Mouse (Mus musculus) midbrain, embryonic 15.5 days (tissue): ENCODE data around the gene Gm20219. TPM values are rescaled to one million over a fixed set of nuclear protein-coding genes. Genes with fewer than 3 reads are reported as not detected.

Source experiments
- ATAC-seq: fragments of 200-750 bp; cut with Nextera tagmentation; replicated peaks from 2 replicates; pipeline ENCODE4 v1.8.0; 2017; ENCODE audit warnings: moderate TSS enrichment
- H3K27ac ChIP-seq: fragments of 300-500 bp; sonication (generic); 2 replicates; pipeline ENCODE4 v1.5.1; 2015; ENCODE audit warnings: mild to moderate bottlenecking, inconsistent platforms
- H3K27me3 ChIP-seq: fragments of 300-500 bp; sonication (generic); replicated peaks from 2 replicates; pipeline ENCODE4 v1.6.1; 2015; ENCODE audit warnings: inconsistent platforms
- H3K36me3 ChIP-seq: fragments of 300-500 bp; sonication (generic); replicated peaks from 2 replicates; pipeline ENCODE4 v1.6.1; 2015; ENCODE audit warnings: inconsistent platforms
- H3K4me1 ChIP-seq: fragments of 300-500 bp; sonication (generic); 2 replicates; pipeline ENCODE4 v1.6.1; 2015; ENCODE audit warnings: inconsistent platforms
- H3K4me2 ChIP-seq: fragments of 300-500 bp; sonication (generic); 2 replicates; pipeline ENCODE4 v1.6.1; 2015; ENCODE audit warnings: inconsistent platforms, mild to moderate bottlenecking, moderate library complexity
- H3K4me3 ChIP-seq: fragments of 300-500 bp; sonication (generic); 2 replicates; pipeline ENCODE4 v1.5.1; 2015; ENCODE audit warnings: mild to moderate bottlenecking, inconsistent platforms
- H3K9ac ChIP-seq: fragments of 300-500 bp; sonication (generic); 2 replicates; pipeline ENCODE4 v1.6.1; 2015; ENCODE audit warnings: mild to moderate bottlenecking, inconsistent platforms
- H3K9me3 ChIP-seq: fragments of 300-500 bp; sonication (generic); 2 replicates; pipeline ENCODE4 v1.6.1; 2016; ENCODE audit warnings: inconsistent platforms
- WGBS: fragments of 180-500 bp; shearing (Covaris S2); methylation state at CpG from one replicate; pipeline ENCODE4 v1.1.7; 2015; ENCODE audit warnings: mixed read lengths; 5-methylcytosine and 5-hydroxymethylcytosine counted together
- polyA plus RNA-seq: library from polyadenylated mRNA; unstranded; fragments of >200 nt; fragmentation: Nextera tagmentation; extraction: Ambion mirVana; gene quantifications from 2 replicates; pipeline ENCODE4 v1.2.1, GENCODE M21; 2015

The Gm20219 gene
- 1.4 and 2.0 TPM in 2 replicates for polyA plus RNA-seq

- H3K9me3 ChIP-seq = no peaks in the 10 kb centered on the region
- no peak within 1 kb of the TSS for H3K4me2 ChIP-seq
- H3K27me3 ChIP-seq = no peaks in the 10 kb centered on the region
- H3K9ac ChIP-seq = no peak within 1 kb of the TSS
- ATAC-seq = no peak
- no peaks in the 10 kb centered on the region for H3K36me3 ChIP-seq
- peaks cover 20% of the 10 kb centered on the region for H3K4me1 ChIP-seq
- 82% methylated on average over 20 of the region's 20 CpGs for WGBS
- H3K4me3 ChIP-seq = no peak within 1 kb of the TSS
- peak within 1 kb of the TSS; percentile 81; the same call in 1 of the 2 replicates for H3K27ac ChIP-seq
Observed at GRCm38 (mm10) chr17:56554122-56554551, at the start of gene Gm20219. Gene Gm20219, minus strand, starts transcription at chr17:56554387.

GRCm38 (mm10) chr17:56604070-56604380 is 49.8 kb upstream of the Gm20219 start:
- Histone ChIP-seq H3K4me2 (no peak overlapping the region), H3K27me3 (no peaks in the 10 kb centered on the region), H3K4me3 (no peak overlapping the region), H3K9me3 (no peaks in the 10 kb centered on the region), H3K4me1 (peaks cover 13% of the 10 kb centered on the region), H3K9ac (no peak overlapping the region), H3K27ac (no peak overlapping the region), H3K36me3 (peaks cover 85% of the 10 kb centered on the region)
- ATAC-seq = no peak
- 92% methylated on average over 9 of the region's 9 CpGs for WGBS

DNA sequence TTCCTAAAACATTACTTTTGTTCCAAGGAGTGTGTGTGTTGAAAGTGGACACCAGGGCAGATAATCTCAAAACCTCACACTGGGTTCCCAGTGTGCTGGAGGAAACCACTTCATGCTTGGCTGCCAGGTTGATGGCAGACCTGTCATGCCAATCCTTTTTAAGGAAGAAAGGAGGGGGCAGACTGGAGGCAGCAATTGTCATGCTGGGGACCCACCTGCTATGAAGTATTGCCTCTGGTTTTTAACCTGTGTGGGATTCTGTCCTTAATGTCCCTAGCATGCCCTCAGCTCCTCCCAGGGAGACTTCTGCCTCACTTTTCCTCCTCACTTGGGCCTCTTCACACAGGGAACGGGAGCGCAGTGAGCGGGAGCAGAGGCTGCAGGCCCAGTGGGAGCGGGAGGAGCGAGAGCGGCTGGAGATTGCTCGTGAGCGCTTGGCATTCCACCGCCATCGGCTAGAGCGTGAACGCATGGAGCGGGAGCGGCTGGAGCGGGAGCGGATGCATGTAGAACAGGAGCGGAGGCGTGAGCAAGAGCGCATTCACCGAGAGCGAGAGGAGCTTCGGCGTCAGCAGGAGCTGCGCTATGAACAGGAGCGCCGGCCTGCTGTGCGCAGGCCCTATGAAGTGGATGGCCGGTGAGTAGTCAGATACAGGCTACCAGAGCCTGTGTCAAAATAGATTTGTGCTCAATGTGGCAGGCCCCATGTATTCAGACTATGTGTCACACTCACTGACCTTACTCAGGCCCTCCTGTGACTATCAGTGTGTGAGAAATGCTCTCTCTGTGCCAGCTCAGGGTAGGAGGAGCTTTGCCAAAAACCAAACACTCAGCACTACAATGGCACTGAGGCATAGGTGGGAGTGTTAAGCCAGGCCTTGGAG is 49.2 kb upstream of the Gm20219 start:
- H3K9me3 ChIP-seq = no peaks in the 10 kb centered on the region
- 96% methylated on average over 28 of the region's 28 CpGs for WGBS
- ATAC-seq = no peak
- H3K4me2 ChIP-seq = no peak overlapping the region
- H3K9ac ChIP-seq = no peak overlapping the region
- no peaks in the 10 kb centered on the region for H3K27me3 ChIP-seq
- peaks cover 7% of the 10 kb centered on the region for H3K4me1 ChIP-seq
- no peak overlapping the region for H3K27ac ChIP-seq
- no peak overlapping the region for H3K4me3 ChIP-seq
- H3K36me3 ChIP-seq = peaks cover 85% of the 10 kb centered on the region

DNA sequence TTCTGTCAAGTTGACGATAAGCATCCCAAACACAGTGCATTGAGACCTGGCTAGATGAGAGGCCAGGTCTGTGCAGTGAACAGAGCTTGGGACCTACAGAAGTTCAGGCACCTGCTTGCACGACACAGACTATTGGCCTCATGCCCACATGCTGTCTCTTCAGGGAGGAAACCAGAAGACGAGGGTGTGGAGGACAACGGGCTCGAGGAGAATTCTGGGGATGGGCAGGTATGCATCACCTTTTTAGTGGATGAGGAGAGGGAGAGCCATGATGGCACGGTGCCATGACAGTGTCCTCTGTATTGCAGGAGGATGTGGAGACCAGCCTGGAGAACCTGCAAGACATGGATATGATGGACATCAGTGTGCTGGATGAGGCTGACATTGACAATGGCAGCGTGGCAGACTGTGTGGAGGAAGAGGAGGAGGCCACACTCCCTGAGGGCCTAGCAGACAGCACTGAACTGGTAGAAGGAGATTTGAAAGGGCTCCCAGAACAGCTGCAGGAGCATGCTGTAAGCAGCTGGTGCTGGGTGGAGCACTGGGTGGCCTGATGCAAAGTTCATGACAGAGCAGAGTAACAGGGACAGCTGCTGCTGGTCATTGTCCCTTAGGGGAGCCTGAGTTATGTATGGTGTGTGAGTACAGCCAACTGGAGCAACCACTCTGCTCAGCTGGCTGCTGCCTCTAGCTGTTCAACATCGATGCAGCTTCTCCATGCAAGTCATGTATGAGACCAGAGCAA is 39.5 kb upstream of the Gm20219 start:
- no peak overlapping the region for H3K4me3 ChIP-seq
- no peak for ATAC-seq
- H3K27me3 ChIP-seq = no peaks in the 10 kb centered on the region
- 86% methylated on average over 8 of the region's 8 CpGs for WGBS
- no peak overlapping the region for H3K27ac ChIP-seq
- H3K4me1 ChIP-seq = peaks cover 12% of the 10 kb centered on the region
- H3K4me2 ChIP-seq = no peak overlapping the region
- H3K9me3 ChIP-seq = no peaks in the 10 kb centered on the region
- H3K9ac ChIP-seq = no peak overlapping the region
- peaks cover 64% of the 10 kb centered on the region for H3K36me3 ChIP-seq

DNA sequence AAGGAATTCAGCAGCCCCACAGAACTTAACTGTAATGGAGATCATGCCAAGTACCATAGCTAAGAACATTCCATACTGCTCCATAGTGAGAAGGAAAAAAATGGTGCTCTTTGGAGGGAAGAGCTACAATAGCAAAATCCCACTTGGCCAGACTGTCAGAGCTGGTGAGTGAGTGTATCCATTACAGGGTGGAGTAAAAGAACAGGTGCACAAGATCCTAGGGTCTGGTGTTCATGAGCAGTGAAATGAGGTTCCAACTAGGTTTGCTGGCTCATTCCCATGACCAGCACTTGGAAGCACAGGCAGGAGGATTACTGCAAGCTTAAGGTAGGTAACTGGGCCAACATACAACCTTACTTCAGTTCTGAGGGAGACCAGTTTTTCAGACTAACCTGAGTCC is 38.4 kb upstream of the Gm20219 start:
- Histone ChIP-seq H3K27ac (no peak overlapping the region), H3K4me3 (no peak overlapping the region), H3K4me2 (no peak overlapping the region), H3K9ac (no peak overlapping the region), H3K4me1 (peaks cover 24% of the 10 kb centered on the region), H3K36me3 (peaks cover 67% of the 10 kb centered on the region), H3K9me3 (no peaks in the 10 kb centered on the region), H3K27me3 (no peaks in the 10 kb centered on the region)
- ATAC-seq = no peak

GRCm38 (mm10) chr17:56588921-56589320 is 34.7 kb upstream of the Gm20219 start:
- Histone ChIP-seq H3K27ac (no peak overlapping the region), H3K4me3 (no peak overlapping the region), H3K36me3 (peaks cover 32% of the 10 kb centered on the region), H3K4me1 (peaks cover 42% of the 10 kb centered on the region), H3K27me3 (no peaks in the 10 kb centered on the region), H3K9ac (no peak overlapping the region), H3K4me2 (no peak overlapping the region), H3K9me3 (no peaks in the 10 kb centered on the region)
- 93% methylated on average over 4 of the region's 4 CpGs for WGBS
- ATAC-seq = no peak

DNA sequence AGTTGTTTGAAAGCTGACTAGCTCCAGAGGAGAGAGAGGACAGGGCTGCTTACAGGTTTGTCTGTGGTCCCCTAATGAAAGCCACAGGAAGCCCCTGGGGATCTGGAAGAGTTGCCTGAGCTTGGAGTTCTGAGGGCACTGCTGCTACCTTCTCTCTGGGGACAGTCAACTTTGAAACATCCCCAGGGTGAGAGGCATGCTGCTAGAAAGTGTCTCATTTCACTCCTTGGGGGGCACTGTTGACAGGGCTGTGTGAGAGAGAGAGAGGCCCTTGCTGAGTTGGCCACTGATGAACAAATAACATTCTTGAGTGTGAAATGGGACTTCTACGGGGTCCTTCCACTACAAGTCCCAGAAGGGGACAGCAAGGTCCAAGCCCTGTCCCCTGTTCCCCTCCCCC is 33.6 kb upstream of the Gm20219 start:
- no peaks in the 10 kb centered on the region for H3K9me3 ChIP-seq
- no peak overlapping the region for H3K9ac ChIP-seq
- H3K4me1 ChIP-seq = peaks cover 52% of the 10 kb centered on the region
- no peaks in the 10 kb centered on the region for H3K27me3 ChIP-seq
- H3K4me2 ChIP-seq = no peak overlapping the region
- no peak for ATAC-seq
- no peak overlapping the region for H3K27ac ChIP-seq
- 91% methylated on average over 1 of the region's 1 CpGs for WGBS
- H3K36me3 ChIP-seq = peaks cover 25% of the 10 kb centered on the region
- no peak overlapping the region for H3K4me3 ChIP-seq

- peak; percentile 28 for ATAC-seq
- peak overlapping the region; percentile 87 for H3K4me3 ChIP-seq
- H3K36me3 ChIP-seq = peaks cover 32% of the 10 kb centered on the region
- no peaks in the 10 kb centered on the region for H3K9me3 ChIP-seq
- peak overlapping the region; percentile 60 for H3K4me2 ChIP-seq
- H3K27me3 ChIP-seq = no peaks in the 10 kb centered on the region
- WGBS = under 1% methylated on average over 60 of the region's 61 CpGs
- H3K4me1 ChIP-seq = peaks cover 65% of the 10 kb centered on the region
- H3K9ac ChIP-seq = peak overlapping the region; percentile 64
- peak overlapping the region; percentile 95 for H3K27ac ChIP-seq
Observed at GRCm38 (mm10) chr17:56585171-56585821, 31.1 kb upstream of the Gm20219 start.

DNA sequence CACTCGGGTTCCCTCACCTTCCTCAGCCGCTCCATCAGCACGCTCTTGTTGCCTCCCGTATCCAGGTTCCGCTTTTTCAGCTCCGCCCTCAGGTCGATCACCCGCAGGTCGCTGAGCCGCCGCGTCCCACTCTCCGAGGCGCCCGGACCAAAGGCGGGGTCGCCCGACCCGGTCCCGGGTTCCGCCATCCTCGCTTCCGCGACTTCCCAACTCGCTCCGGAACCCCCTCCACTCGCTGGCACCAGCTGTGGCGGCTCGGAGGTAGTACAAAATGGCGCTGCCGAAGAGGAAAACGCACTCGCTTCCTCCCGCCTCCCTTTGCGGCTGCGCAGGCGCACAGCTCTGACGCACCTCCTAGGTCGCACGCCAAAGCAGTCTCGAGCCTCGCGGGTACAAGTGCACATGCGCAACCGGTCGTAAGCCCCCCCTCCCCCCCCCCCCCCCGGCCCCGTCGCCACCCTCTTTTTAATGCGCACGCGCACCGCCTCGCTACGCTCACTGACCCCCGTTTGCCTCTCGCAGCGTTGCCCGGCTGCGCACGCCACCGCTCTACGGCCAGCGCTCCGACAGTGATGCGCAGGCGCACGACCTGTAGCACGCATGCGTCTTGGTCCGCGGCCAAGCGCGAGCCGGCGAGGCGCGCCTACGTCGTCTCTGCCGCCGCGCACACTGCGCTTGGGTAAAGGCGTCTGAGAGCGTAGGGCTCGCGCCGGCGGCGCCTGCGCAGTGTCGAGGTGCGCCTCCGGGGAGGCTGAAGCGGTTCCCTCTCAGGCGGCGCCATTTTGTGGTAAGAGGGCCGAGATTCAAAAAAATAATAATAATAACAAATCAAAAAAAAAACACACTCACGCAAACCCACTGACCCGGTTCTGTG is 30.3 kb upstream of the Gm20219 start, which contains the start of the genes Safb2 and Safb:
TSS of gene Safb2 (minus strand) at position 329 of the 874 bp plus-strand sequence.
TSS of gene Safb (plus strand) at position 569 of the 874 bp plus-strand sequence.
- Histone ChIP-seq H3K9ac (peak within 1 kb of the TSS; percentile 89), H3K27ac (peak within 1 kb of the TSS; percentile 98), H3K4me1 (peaks cover 64% of the 10 kb centered on the region), H3K27me3 (no peaks in the 10 kb centered on the region), H3K9me3 (no peaks in the 10 kb centered on the region), H3K36me3 (peaks cover 36% of the 10 kb centered on the region), H3K4me3 (peak within 1 kb of the TSS; percentile 87), H3K4me2 (peak within 1 kb of the TSS; percentile 91)
- WGBS = under 1% methylated on average over 97 of the region's 101 CpGs
- ATAC-seq = peak; percentile 95

DNA sequence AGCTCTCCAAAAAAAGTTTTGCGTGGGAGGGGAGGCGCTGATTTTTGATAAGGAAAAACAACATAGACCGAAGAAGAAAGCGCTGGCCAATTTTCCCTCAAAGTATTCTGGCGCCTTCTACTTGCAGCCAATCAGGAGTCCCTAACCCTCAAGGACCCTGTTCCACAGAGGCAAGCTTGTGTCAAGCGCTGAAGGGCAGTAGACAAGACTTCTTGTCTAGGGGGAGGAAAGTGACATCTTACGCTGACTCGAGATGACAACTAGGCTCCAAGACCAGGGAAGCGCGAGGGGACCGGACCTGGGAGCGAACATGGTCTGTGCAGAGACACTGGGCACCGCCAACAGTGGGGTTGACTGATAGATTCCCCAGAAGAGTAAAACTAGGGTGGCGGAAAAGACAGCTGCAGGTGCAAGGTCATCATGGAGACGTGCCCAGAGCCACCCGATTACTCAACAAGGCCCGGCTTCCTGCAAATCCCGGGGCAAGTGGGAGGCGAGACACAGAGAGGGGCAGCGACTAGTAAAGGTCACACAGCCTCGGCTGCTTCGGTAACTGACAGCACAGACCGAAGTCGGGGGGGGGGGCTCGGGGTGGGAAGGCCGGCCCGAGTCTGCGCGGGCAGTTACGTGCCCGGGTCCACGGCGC is 29.5 kb upstream of the Gm20219 start:
- WGBS = 3% methylated on average over 33 of the region's 33 CpGs
- H3K27me3 ChIP-seq = no peaks in the 10 kb centered on the region
- H3K9ac ChIP-seq = peak overlapping the region; percentile 89
- H3K4me3 ChIP-seq = peak overlapping the region; percentile 87
- peak overlapping the region; percentile 98 for H3K27ac ChIP-seq
- peaks cover 39% of the 10 kb centered on the region for H3K36me3 ChIP-seq
- H3K4me2 ChIP-seq = peak overlapping the region; percentile 91
- peaks cover 63% of the 10 kb centered on the region for H3K4me1 ChIP-seq
- ATAC-seq = peak; percentile 5
- no peaks in the 10 kb centered on the region for H3K9me3 ChIP-seq

GRCm38 (mm10) chr17:56583071-56583470 is 28.9 kb upstream of the Gm20219 start:
- peaks cover 39% of the 10 kb centered on the region for H3K36me3 ChIP-seq
- ATAC-seq = no peak
- 71% methylated on average over 1 of the region's 1 CpGs for WGBS
- peak overlapping the region; percentile 91 for H3K4me2 ChIP-seq
- no peaks in the 10 kb centered on the region for H3K9me3 ChIP-seq
- peak overlapping the region; percentile 89; the same call in 1 of the 2 replicates for H3K9ac ChIP-seq
- H3K4me3 ChIP-seq = peak overlapping the region; percentile 87
- H3K4me1 ChIP-seq = peaks cover 57% of the 10 kb centered on the region
- H3K27me3 ChIP-seq = no peaks in the 10 kb centered on the region
- 0 out of 2 replicates have a peak overlapping the region, but pooled peaks have one; percentile 98 for H3K27ac ChIP-seq
